Mouse (Mus musculus) mouse trophoblast stem cell (cell line): ENCODE data around the gene Hoxb6.

Source experiments
- in situ Hi-C, 2 experiments: fragments of 300-500 bp; cut with MseI, MboI; formaldehyde crosslinking; loops; 2 replicates in 1 of 2; 3 replicates in 1 of 2; pipeline ENCODE4 v1.15.1; 2025

The Hoxb6 gene

GRCm38 (mm10) chr11:96285771-96286738 lies 6.2 kb upstream of the Hoxb6 start, which contains the start of gene Hoxb7:
TSS of gene Hoxb7 (plus strand) at chr11:96286623.
- in situ Hi-C loops = no loop called here

GRCm38 (mm10) chr11:96286739-96287385 lies 5.4 kb upstream of the Hoxb6 start:
- in situ Hi-C loops = no loop called here

GRCm38 (mm10) chr11:96287411-96287810 lies 4.9 kb upstream of the Hoxb6 start:
- in situ Hi-C loops = no loop called here

GRCm38 (mm10) chr11:96288455-96289221 lies 3.6 kb upstream of the Hoxb6 start:
- in situ Hi-C loops = no loop called here

GRCm38 (mm10) chr11:96289293-96289692 lies 3.0 kb upstream of the Hoxb6 start:
- in situ Hi-C loops = no loop called here

DNA sequence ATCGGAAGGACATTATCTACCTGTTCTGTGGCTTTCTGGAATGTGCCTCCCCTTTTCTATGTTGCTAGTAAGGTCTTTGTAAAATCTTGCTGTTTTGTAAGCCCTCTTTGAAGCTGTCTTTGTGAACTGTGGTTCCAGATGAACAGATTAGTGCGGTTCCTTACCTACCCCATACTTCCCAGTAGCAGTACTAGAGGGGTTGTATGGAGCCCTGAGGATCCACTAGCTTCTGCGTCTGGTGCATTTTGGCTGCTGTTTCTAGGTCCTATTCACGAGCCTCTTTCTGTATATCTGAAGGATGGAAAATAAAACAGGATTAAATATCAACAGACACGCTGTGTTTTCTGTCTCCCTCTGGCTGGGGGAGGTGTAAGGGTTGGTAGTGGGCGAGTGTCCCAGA lies 2.4 kb upstream of the Hoxb6 start:
- in situ Hi-C loops = no loop called here

DNA sequence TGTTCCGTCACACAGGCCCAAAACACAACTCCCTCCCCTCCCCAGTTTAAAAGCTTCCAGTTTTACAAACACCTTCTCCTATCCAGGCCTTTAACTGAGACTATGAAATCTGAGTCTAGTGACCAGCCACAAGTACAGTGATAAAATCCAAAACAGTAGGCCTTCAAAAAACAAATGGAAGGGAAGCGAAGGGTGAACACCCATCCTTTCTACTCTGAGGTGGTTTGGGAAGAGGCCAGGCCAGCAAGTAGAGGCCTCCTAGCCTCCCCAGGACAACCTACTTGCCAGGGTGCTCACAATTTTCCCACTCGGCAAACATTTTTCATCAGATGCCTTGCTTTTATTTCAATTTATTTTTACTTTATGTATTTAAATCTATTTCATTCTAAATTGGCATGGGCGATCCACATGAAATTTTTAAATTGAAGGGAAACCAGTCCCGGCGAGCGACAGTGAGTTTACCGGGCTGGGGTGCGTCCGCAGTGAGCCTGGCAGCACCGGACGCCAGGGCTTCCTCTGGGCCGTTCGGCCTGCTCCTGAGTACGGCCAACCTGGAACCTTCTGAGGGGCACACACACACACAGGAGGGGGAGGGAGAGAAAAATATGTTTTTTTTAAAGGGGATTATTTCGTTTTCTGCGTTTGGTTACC lies 1.4 kb upstream of the Hoxb6 start:
- in situ Hi-C loops = no loop called here

GRCm38 (mm10) chr11:96292565-96293301 lies 457 bp downstream of the Hoxb6 start:
- in situ Hi-C loops = no loop called here

DNA sequence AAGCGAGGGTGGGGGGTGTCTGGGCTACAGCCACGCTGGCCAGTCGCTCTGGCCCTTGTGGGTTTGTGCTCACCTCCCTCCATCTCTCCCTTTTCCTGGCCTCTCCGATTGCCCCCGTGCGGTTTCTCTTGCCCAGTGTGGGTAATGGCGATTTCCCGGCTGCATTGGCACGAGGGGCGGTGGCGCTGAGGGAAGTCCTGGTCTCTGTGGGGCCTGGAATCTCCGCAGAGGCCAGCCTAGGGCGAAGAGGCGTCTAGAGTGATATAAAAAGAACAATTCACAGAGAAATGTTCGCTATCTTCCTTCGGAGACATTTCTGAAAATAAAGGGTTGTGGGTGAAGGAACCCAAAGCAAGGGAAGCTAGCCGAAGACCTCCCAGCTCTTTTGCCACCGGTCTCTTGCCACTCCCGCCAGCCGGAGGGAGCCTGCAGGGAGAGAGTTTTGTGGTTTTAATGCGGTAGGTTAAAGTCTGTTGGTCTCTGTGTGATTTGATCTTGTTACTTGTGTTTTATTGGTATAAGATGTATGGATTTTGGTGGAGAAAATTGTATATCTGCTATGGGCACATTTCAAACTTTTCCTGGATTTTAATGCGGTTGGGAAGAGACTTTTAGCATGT lies 1.1 kb downstream of the Hoxb6 start:
- in situ Hi-C loops = no loop called here

DNA sequence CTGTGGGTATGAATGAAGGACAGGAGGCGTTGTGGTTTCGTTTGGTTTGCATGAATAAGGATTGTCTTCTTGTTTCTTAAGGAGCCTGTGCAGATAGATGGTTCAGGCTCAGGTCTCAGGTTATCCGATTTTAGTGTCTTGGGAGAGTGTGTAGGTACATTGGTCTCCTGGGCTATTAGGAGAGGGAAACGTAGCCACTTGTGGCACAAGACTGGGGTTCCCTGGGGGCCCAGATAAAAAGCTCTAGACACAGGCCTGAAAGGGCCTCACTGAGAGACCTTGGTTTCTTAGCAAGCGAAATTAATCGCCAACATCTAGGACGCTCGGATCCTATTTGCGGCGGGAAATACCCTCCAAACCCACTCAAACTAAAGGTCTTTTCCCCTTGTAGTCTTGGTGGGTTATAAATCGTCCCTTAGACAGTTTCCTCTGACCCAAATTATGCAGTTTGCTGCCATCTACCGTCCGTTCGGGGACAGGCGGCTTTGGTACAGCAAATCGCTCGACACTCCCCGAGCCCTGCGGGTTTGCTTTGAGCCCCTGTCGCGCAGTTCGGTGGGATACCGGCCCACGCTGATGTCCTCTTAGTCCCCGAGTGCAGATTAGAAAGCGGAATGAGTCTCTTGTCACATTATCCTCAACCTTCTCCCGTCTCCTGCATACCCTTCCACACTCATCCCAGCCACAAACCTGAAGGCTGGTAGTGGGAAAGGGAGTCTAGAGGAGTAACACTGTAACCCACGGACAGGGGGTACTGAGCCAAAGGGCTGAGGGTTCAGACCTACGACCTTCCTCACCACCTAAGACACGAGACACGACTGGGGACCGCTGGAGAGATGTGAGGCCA lies 2.2 kb downstream of the Hoxb6 start:
- in situ Hi-C loops = no loop called here

DNA sequence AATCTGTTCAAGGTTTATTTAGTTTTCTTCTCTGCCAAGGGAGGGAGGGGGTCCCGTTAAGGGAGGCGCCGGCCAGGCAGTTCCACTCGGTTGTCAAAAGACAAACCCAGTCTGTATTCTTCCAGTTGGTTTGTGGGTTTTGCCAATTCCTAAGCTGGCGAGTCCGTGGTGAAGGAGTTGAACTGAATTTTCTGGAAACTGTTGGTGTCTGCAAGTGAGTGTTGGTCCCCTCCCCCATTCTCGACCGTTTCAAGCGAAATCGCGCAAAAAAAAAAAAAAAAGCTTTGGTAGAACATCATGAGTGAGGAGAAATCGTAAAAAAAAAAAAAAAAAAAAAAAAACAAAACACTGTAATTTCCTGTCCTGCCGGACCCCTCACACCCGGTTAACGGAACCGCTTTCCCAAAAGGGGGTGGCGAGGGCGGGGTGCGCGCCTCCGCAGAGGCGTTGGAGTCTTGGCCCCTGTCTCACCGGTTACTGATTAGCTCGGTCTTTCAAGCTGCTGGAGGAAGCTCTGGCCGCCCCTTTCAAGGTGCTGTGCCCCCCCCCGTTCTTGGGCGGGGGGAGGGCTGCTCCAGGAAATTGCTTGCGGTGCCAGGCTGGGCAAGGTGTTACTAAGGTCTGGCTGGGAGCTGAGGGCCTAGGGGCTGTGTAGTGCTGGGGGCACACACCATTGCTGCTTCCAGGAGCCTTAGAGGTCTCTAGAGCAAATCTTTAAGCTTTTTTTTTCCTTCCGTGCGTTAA lies 3.0 kb downstream of the Hoxb6 start:
- in situ Hi-C loops = no loop called here

- in situ Hi-C loops = no loop called here
These were observed 4.7 kb downstream of the Hoxb6 start for GRCm38 (mm10) chr11:96296997-96297396.

- in situ Hi-C loops = no loop called here
These were observed 5.2 kb downstream of the Hoxb6 start for GRCm38 (mm10) chr11:96297428-96297827.

GRCm38 (mm10) chr11:96297968-96298635 lies 5.8 kb downstream of the Hoxb6 start:
- in situ Hi-C loops = no loop called here

GRCm38 (mm10) chr11:96298895-96299667 lies 6.8 kb downstream of the Hoxb6 start:
- in situ Hi-C loops = no loop called here

- in situ Hi-C loops = no loop called here
These were observed 7.5 kb downstream of the Hoxb6 start for GRCm38 (mm10) chr11:96299781-96300180.

DNA sequence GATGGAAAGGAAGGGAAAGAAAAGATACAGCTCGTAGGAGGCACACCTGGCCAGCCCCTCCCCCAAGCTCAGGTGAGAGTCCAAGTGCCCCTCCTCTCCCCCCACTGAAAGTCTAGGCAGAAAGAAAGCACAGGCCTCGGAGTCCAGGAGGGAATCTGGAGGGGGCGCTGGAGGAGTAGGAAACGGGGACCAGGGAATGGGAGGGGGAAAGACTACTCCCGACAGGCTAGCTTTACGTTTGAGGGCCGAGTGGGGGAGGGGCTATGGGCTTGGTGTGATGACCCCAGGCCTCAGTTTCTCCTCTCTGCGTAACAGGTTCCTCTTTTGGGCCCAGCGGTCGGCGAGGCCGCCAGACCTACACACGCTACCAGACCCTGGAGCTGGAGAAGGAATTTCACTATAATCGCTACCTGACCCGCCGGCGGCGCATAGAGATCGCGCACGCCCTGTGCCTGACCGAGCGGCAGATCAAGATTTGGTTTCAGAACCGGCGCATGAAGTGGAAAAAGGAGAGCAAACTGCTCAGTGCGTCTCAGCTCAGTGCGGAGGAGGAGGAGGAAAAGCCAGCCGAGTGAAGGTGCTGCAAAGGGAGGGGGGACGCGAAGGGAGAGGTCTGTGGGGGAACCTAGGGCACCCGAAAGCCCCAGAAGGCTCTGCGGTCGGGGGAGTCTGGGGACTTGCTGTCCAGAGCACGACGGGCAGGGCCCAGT lies 8.2 kb downstream of the Hoxb6 start:
- in situ Hi-C loops = no loop called here
